Mouse (Mus musculus) ES-Bruce4 (cell line): ENCODE results near the gene Fhl1. TPM values are rescaled to one million over a fixed set of nuclear protein-coding genes. Genes with fewer than 3 reads are reported as not detected.

Experiments used
- H3K27ac ChIP-seq: 2 replicates; pipeline ENCODE4 v1.5.1; 2012; ENCODE audit warnings: low read length, inconsistent platforms; ENCODE audit not compliant: insufficient read depth
- H3K27me3 ChIP-seq: 2 replicates; pipeline ENCODE4 v1.6.1; 2012; ENCODE audit warnings: mild to moderate bottlenecking, low read length, inconsistent platforms; ENCODE audit not compliant: control insufficient read depth, poor library complexity, insufficient read depth, severe bottlenecking
- H3K36me3 ChIP-seq: 2 replicates; pipeline ENCODE4 v1.6.1; 2012; ENCODE audit warnings: inconsistent platforms, mild to moderate bottlenecking, low read length, moderate library complexity; ENCODE audit not compliant: control insufficient read depth, poor library complexity, insufficient read depth, severe bottlenecking
- H3K4me1 ChIP-seq: one replicate; pipeline ENCODE4 v1.8.1; 2011; ENCODE audit warnings: low read length; ENCODE audit not compliant: control insufficient read depth, insufficient read depth
- H3K4me3 ChIP-seq: 2 replicates; pipeline ENCODE4 v1.5.1; 2011; ENCODE audit warnings: low read depth, mild to moderate bottlenecking, low read length
- H3K9ac ChIP-seq: 2 replicates; pipeline ENCODE4 v1.6.1; 2012; ENCODE audit warnings: low read depth, mild to moderate bottlenecking, inconsistent platforms; ENCODE audit not compliant: poor library complexity, severe bottlenecking
- H3K9me3 ChIP-seq: replicated peaks from 2 replicates; pipeline ENCODE4 v1.6.1; 2012; ENCODE audit warnings: mild to moderate bottlenecking, low read length, inconsistent platforms; ENCODE audit not compliant: control insufficient read depth, poor library complexity, insufficient read depth, severe bottlenecking
- CTCF ChIP-seq: IDR thresholded peaks from one replicate; pipeline ENCODE4 v1.8.1; 2011; ENCODE audit warnings: low read depth, low read length
- EP300 ChIP-seq: IDR thresholded peaks from 2 replicates; pipeline ENCODE4 v1.6.1; 2011; ENCODE audit warnings: low read depth, low read length; ENCODE audit not compliant: insufficient read depth
- POLR2A ChIP-seq: IDR thresholded peaks from one replicate; pipeline ENCODE4 v1.8.1; 2011; ENCODE audit warnings: low read length; ENCODE audit not compliant: insufficient read depth
- polyA plus RNA-seq: library from polyadenylated mRNA; stranded (reverse); fragments of >200 nt; gene quantifications from 2 replicates; pipeline ENCODE4 v1.2.4, GENCODE M21; 2011; ENCODE audit warnings: low read depth; ENCODE audit not compliant: missing spikeins, insufficient read depth, insufficient read length

Gene Fhl1
- polyA plus RNA-seq = 162 and 169 TPM in 2 replicates

- Histone ChIP-seq H3K9ac (peak within 1 kb of the TSS; percentile 90), H3K27me3 (no peaks in the 10 kb centered on the region), H3K9me3 (no peaks in the 10 kb centered on the region), H3K36me3 (no peaks in the 10 kb centered on the region), H3K4me1 (peaks cover 3% of the 10 kb centered on the region), H3K27ac (peak within 1 kb of the TSS; percentile 4), H3K4me3 (peak within 1 kb of the TSS; percentile 91)
- no peak for TF ChIP-seq EP300
- no peak for TF ChIP-seq POLR2A
Observed at GRCm38 (mm10) chrX:56731306-56732201, at the start of gene Fhl1. Gene Fhl1 (plus strand): TSS chrX:56731787.

GRCm38 (mm10) chrX:56682156-56682720 lies 49.3 kb upstream of the Fhl1 start:
- no peaks in the 10 kb centered on the region for H3K36me3 ChIP-seq
- no peak overlapping the region for H3K9ac ChIP-seq
- no peaks in the 10 kb centered on the region for H3K9me3 ChIP-seq
- H3K27me3 ChIP-seq = no peaks in the 10 kb centered on the region
- no peaks in the 10 kb centered on the region for H3K4me1 ChIP-seq
- TF ChIP-seq POLR2A = no peak
- no peak for TF ChIP-seq EP300
- TF ChIP-seq CTCF = no peak
- H3K27ac ChIP-seq = no peak overlapping the region
- H3K4me3 ChIP-seq = no peak overlapping the region

GRCm38 (mm10) chrX:56683521-56683920 lies 48.1 kb upstream of the Fhl1 start:
- Histone ChIP-seq H3K4me1 (no peaks in the 10 kb centered on the region), H3K4me3 (no peak overlapping the region), H3K27ac (no peak overlapping the region), H3K9ac (no peak overlapping the region), H3K27me3 (no peaks in the 10 kb centered on the region), H3K9me3 (no peaks in the 10 kb centered on the region), H3K36me3 (no peaks in the 10 kb centered on the region)
- no peak for TF ChIP-seq EP300
- TF ChIP-seq POLR2A = no peak

- H3K27me3 ChIP-seq = no peaks in the 10 kb centered on the region
- H3K36me3 ChIP-seq = no peaks in the 10 kb centered on the region
- no peak overlapping the region for H3K27ac ChIP-seq
- H3K9ac ChIP-seq = no peak overlapping the region
- H3K4me1 ChIP-seq = no peaks in the 10 kb centered on the region
- TF ChIP-seq CTCF (no peak), POLR2A (no peak), EP300 (no peak)
- no peaks in the 10 kb centered on the region for H3K9me3 ChIP-seq
- H3K4me3 ChIP-seq = no peak overlapping the region
Observed at GRCm38 (mm10) chrX:56692554-56692953, 39.0 kb upstream of the Fhl1 start.

- TF ChIP-seq CTCF = no peak
- TF ChIP-seq EP300 = no peak
- TF ChIP-seq POLR2A = no peak
- H3K4me1 ChIP-seq = no peaks in the 10 kb centered on the region
- H3K9me3 ChIP-seq = no peaks in the 10 kb centered on the region
- H3K4me3 ChIP-seq = no peak overlapping the region
- H3K9ac ChIP-seq = no peak overlapping the region
- no peaks in the 10 kb centered on the region for H3K27me3 ChIP-seq
- H3K36me3 ChIP-seq = no peaks in the 10 kb centered on the region
- no peak overlapping the region for H3K27ac ChIP-seq
Observed at GRCm38 (mm10) chrX:56694539-56694938, 37.0 kb upstream of the Fhl1 start.

- H3K9me3 ChIP-seq = no peaks in the 10 kb centered on the region
- no peak overlapping the region for H3K27ac ChIP-seq
- H3K4me1 ChIP-seq = no peaks in the 10 kb centered on the region
Observed at GRCm38 (mm10) chrX:56697199-56697780, 34.3 kb upstream of the Fhl1 start.

More at GRCm38 (mm10) chrX:56697199-56697780, 34.3 kb upstream of the Fhl1 start:
- Histone ChIP-seq H3K27me3 (no peaks in the 10 kb centered on the region), H3K36me3 (no peaks in the 10 kb centered on the region), H3K4me3 (no peak overlapping the region), H3K9ac (no peak overlapping the region)
- TF ChIP-seq EP300 (no peak), POLR2A (no peak), CTCF (no peak)
